Mouse (Mus musculus) gastrocnemius, postnatal 25 days (tissue): ENCODE data around the gene Snx14. TPM values are rescaled to one million over a fixed set of nuclear protein-coding genes. Genes with fewer than 3 reads are reported as not detected.

Experiments used
- DNase-seq: peaks from one replicate; pipeline ENCODE4 v3.0.0; 2022
- total RNA-seq, 2 experiments: library from RNA; stranded (reverse); gene quantifications; 1 replicate in 1 of 2; 2 replicates in 1 of 2; pipeline ENCODE4 v1.2.3; 2021

The Snx14 gene
- total RNA-seq, 2 experiments from 2014 or later = 12.1 to 12.4 TPM

- no peak for DNase-seq
Observed at GRCm38 (mm10) chr9:88342701-88343100, 96.1 kb downstream of the Snx14 start.

- no peak for DNase-seq
Observed at GRCm38 (mm10) chr9:88342241-88342640, 96.5 kb downstream of the Snx14 start.

- no peak for DNase-seq
Observed at GRCm38 (mm10) chr9:88340819-88341218, 97.9 kb downstream of the Snx14 start.

- DNase-seq = no peak
Observed at GRCm38 (mm10) chr9:88335839-88336238, 102.9 kb downstream of the Snx14 start.

GRCm38 (mm10) chr9:88332447-88332846 is 106.3 kb downstream of the Snx14 start:
- DNase-seq = no peak

- DNase-seq = no peak
Observed at GRCm38 (mm10) chr9:88330316-88330715, 108.4 kb downstream of the Snx14 start.

- DNase-seq = no peak
Observed at GRCm38 (mm10) chr9:88329166-88329748, 109.5 kb downstream of the Snx14 start.

- DNase-seq = no peak
Observed at GRCm38 (mm10) chr9:88328666-88329065, 110.1 kb downstream of the Snx14 start.

- peak; percentile 84 for DNase-seq
Observed at GRCm38 (mm10) chr9:88326930-88327901, 111.5 kb downstream of the Snx14 start, which contains the start of gene Nt5e. Gene Nt5e (plus strand): TSS chr9:88327197.

Other genes with a start within 250 kb of the Snx14 start
- gene Nt5e, start 111.8 kb downstream of the Snx14 start, total RNA-seq = 1 to 10 TPM; 2.3 to 3.2 TPM
- under 1 TPM in 1 of 2 experiments, not detected in 1; 0.51 TPM for gene Gm20537, start 17.7 kb upstream of the Snx14 start, total RNA-seq
- 10 to 100 TPM; 38.0 to 45.0 TPM for gene Syncrip, start 43.6 kb upstream of the Snx14 start, total RNA-seq
- 1 to 10 TPM; 6.2 to 6.5 TPM for gene Zfp949, start 109.1 kb upstream of the Snx14 start, total RNA-seq
- gene Trim43a, start 141.9 kb upstream of the Snx14 start, total RNA-seq = not detected